Mouse (Mus musculus): ENCODE results near the gene Acaa1a. TPM values are rescaled to one million over a fixed set of nuclear protein-coding genes. Genes with fewer than 3 reads are reported as not detected.

Acaa1a gene
- polyA plus RNA-seq, 1 experiment from 2014 or later, result 111 TPM

Other genes with a start within 250 kb of the Acaa1a start
- 11.7 and 14.6 TPM in 2 replicates for gene Plcd1, start 246.2 kb upstream of the Acaa1a start, polyA plus RNA-seq (2015; fragmentation: Nextera tagmentation; extraction: Ambion mirVana)
- 0.36 and 1.00 TPM in 2 replicates for gene Dlec1, start 237.2 kb upstream of the Acaa1a start, polyA plus RNA-seq (2015; fragmentation: Nextera tagmentation; extraction: Ambion mirVana)
- 1.4 and 1.8 TPM in 2 replicates for gene Acaa1b, start 182.6 kb upstream of the Acaa1a start, polyA plus RNA-seq (2015; fragmentation: Nextera tagmentation; extraction: Ambion mirVana)
- gene Gm47289, start 180.5 kb upstream of the Acaa1a start, polyA plus RNA-seq (2015; fragmentation: Nextera tagmentation; extraction: Ambion mirVana), result not detected in 2 replicates
- 0.11 TPM in 1 of 2 replicates, not detected in the other for gene Slc22a13, start 130.6 kb upstream of the Acaa1a start, polyA plus RNA-seq (2015; fragmentation: Nextera tagmentation; extraction: Ambion mirVana)
- 13.8 and 14.1 TPM in 2 replicates for gene Oxsr1, start 17.2 kb upstream of the Acaa1a start, polyA plus RNA-seq (2015; fragmentation: Nextera tagmentation; extraction: Ambion mirVana)
- gene Myd88, start 1.7 kb downstream of the Acaa1a start, polyA plus RNA-seq (2015; fragmentation: Nextera tagmentation; extraction: Ambion mirVana), result 4.7 and 4.8 TPM in 2 replicates
- 3.3 and 3.4 TPM in 2 replicates for gene Xylb, start 17.7 kb downstream of the Acaa1a start, polyA plus RNA-seq (2015; fragmentation: Nextera tagmentation; extraction: Ambion mirVana)
- 0.08 TPM in 1 of 2 replicates, not detected in the other for gene Slc22a14, start 25.9 kb downstream of the Acaa1a start, polyA plus RNA-seq (2015; fragmentation: Nextera tagmentation; extraction: Ambion mirVana)
- 53.8 and 55.0 TPM in 2 replicates for gene Acvr2b, start 62.4 kb downstream of the Acaa1a start, polyA plus RNA-seq (2015; fragmentation: Nextera tagmentation; extraction: Ambion mirVana)
- 56.7 and 59.7 TPM in 2 replicates for gene Exog, start 105.3 kb downstream of the Acaa1a start, polyA plus RNA-seq (2015; fragmentation: Nextera tagmentation; extraction: Ambion mirVana)
- 0.79 TPM in 2 replicates for gene Scn5a, start 239.3 kb downstream of the Acaa1a start, polyA plus RNA-seq (2015; fragmentation: Nextera tagmentation; extraction: Ambion mirVana)

All from forebrain, embryonic 15.5 days (tissue).